Mouse (Mus musculus): ENCODE data around the gene Tmem175. TPM values are rescaled to one million over a fixed set of nuclear protein-coding genes. Genes with fewer than 3 reads are reported as not detected.

Tmem175 gene
- polyA plus RNA-seq, 1 experiment: 7.2 TPM

DNA sequence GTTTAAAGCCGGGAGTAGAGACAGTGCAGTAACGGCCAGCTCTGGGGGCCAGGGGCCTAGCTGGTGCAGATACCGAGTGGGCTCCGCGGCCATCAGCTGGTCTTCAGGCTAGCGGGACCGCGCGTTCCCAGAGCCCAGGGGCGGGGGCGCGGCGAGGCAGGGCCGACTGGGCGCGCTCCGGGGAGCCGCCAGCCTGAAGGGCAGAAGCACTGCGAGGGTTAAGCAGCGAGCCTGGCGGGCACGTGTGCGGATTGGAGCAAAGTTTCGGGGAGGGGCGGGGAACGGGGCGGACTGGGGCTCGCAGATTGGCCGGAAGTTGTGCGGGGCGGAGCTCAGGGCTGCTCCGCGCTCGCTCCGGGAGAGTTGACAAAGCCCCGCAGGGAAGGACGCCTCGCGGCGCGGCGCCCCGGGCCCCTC is 64.3 kb downstream of the Tmem175 start:
- H3K4me3 ChIP-seq (replicated peaks; ENCODE audit: control insufficient read depth, low read depth, low read length): peak overlapping the region; percentile 70
- H3K4me1 ChIP-seq (ENCODE audit: control insufficient read depth, insufficient read depth, low read length): peaks cover 3% of the 10 kb centered on the region; the same call in 1 of the 2 replicates

DNA sequence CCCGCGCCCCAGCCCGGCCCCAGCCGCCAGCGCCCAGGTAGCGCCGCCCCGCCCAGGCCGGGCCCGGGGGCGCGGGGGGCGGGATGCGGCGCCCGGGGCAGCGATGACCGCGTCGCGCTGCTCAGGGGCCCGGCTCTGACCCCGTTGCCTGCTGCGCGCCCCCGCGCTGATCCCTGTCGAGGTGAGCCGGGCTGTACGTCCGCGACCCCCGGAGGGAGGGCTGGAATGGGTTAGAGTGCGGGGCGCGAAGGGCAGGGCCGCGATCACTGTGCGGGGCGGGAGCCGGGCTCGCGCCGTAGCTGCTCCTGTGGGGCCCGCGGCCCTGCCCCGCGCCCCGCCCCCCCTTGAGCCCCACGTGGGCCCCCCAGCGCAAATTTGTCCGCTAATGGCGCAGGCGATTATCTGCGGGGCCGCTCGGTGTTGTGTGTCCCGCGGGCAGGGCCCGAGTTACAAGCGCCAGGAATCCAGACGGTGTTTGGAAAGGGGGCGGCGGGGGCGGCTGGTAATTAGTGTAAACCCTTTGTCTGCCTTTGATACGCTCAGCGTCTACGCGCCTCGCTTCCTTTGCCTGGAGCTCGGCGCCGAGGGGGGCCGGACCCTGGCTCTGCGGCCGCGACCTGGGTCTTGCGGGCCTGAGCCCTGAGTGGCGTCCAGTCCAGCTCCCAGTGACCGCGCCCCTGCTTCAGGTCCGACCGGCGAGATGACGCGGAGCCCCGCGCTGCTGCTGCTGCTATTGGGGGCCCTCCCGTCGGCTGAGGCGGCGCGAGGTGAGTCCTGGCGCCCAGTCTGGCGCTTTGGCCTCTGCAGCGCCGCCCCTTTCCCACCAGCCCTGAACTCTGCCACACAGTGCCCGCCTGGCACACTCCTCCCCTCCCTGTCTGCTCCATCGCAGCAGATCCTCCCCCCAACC is 65.0 kb downstream of the Tmem175 start:
- Histone ChIP-seq H3K4me1 (ENCODE audit: control insufficient read depth, insufficient read depth, low read length) (peaks cover 3% of the 10 kb centered on the region; the same call in 1 of the 2 replicates), H3K27ac (ENCODE audit: control insufficient read depth, insufficient read depth, low read depth, low read length, poor library complexity) (peak overlapping the region; percentile 71), H3K4me3 (replicated peaks; ENCODE audit: control insufficient read depth, low read depth, low read length) (peak overlapping the region; percentile 70)
- 1% methylated on average over 98 of the region's 99 CpGs for WGBS
- no peak for TF ChIP-seq CTCF (IDR thresholded peaks at IDR 0.05; ENCODE audit: control insufficient read depth, insufficient read depth, low read length)
- TF ChIP-seq POLR2A (IDR thresholded peaks at IDR 0.05; ENCODE audit: borderline replicate concordance, control insufficient read depth, low read depth, low read length): no peak

More for the DNA sequence above, 64.3 kb downstream of the Tmem175 start:
- TF ChIP-seq POLR2A (IDR thresholded peaks at IDR 0.05; ENCODE audit: borderline replicate concordance, control insufficient read depth, low read depth, low read length): peak; percentile 40; the same call in 1 of the 2 replicates
- no peak for TF ChIP-seq CTCF (IDR thresholded peaks at IDR 0.05; ENCODE audit: control insufficient read depth, insufficient read depth, low read length)
- WGBS: 1% methylated on average over 43 of the region's 43 CpGs
- no peak overlapping the region; the same call in 1 of the 2 replicates for H3K27ac ChIP-seq (ENCODE audit: control insufficient read depth, insufficient read depth, low read depth, low read length, poor library complexity)

DNA sequence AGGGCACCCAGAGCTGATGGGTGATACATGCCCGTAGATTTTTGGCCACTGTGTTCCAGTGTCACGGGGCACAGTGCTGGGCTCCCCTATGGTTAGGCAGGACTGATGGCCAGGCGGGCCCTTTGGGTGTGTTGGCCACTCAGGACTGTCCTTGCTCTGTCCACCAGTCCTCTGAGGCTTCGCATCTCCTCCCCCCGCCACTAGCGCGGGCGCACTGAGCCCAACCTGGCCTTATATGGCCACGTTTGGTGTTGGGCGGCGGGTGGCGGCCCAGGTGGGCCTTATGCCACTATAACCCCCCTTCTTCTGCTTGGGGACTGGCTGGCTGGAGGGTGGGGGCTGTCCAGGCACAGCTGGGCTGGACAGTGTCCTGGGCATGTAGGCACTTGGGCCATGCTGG is 66.3 kb downstream of the Tmem175 start:
- Histone ChIP-seq H3K4me3 (replicated peaks; ENCODE audit: control insufficient read depth, low read depth, low read length) (no peak overlapping the region), H3K4me1 (ENCODE audit: control insufficient read depth, insufficient read depth, low read length) (peaks cover 3% of the 10 kb centered on the region; the same call in 1 of the 2 replicates), H3K27ac (ENCODE audit: control insufficient read depth, insufficient read depth, low read depth, low read length, poor library complexity) (no peak overlapping the region)
- WGBS: 93% methylated on average over 12 of the region's 12 CpGs
- TF ChIP-seq POLR2A (IDR thresholded peaks at IDR 0.05; ENCODE audit: borderline replicate concordance, control insufficient read depth, low read depth, low read length) (no peak), CTCF (IDR thresholded peaks at IDR 0.05; ENCODE audit: control insufficient read depth, insufficient read depth, low read length) (no peak)

DNA sequence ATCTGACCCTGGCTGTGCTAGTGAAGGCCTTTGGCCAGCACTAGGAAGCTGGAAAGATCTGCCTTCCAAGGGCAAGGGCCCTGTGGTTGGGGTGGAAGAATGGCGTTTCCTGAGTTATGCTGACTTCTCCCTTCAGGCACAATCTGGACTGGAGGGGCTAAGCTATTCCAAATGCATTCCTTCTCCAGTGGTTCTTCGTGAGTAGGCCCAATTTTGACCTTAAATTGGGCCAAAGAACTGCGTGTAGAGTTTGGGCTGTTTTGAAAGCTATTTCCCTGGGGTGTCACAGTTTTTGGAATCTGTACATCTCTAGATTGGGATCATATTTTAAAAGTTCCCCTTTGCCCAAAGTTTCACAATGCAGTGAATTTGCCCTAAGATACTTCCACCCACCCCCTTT is 67.0 kb downstream of the Tmem175 start:
- H3K27ac ChIP-seq (ENCODE audit: control insufficient read depth, insufficient read depth, low read depth, low read length, poor library complexity): no peak overlapping the region
- H3K4me1 ChIP-seq (ENCODE audit: control insufficient read depth, insufficient read depth, low read length): peaks cover 3% of the 10 kb centered on the region; the same call in 1 of the 2 replicates
- 79% methylated on average over 3 of the region's 3 CpGs for WGBS
- TF ChIP-seq CTCF (IDR thresholded peaks at IDR 0.05; ENCODE audit: control insufficient read depth, insufficient read depth, low read length): no peak
- TF ChIP-seq POLR2A (IDR thresholded peaks at IDR 0.05; ENCODE audit: borderline replicate concordance, control insufficient read depth, low read depth, low read length): no peak
- no peak overlapping the region for H3K4me3 ChIP-seq (replicated peaks; ENCODE audit: control insufficient read depth, low read depth, low read length)

DNA sequence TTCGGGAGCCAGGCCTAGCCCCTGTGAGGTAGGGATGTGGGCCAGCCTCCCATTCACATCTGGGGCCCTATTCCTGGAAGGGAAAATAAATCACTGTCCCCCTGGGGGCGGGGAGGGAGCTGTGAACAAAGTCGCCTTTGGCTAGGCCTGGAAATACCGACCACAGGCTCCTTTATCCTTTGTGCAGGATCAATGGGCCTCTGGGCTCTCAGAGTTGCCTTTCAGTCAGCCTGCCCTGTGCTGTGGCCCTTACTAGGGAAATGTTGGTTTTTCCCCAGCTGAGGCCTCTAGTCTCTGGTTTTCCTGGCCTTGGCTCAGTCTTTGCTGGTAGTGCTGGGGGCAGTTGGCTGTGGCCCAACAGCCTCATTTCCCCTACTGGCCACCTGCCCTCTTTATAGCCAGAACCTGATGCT is 67.8 kb downstream of the Tmem175 start:
- H3K4me1 ChIP-seq (ENCODE audit: control insufficient read depth, insufficient read depth, low read length): peaks cover 3% of the 10 kb centered on the region; the same call in 1 of the 2 replicates
- WGBS: 75% methylated on average over 4 of the region's 4 CpGs
- H3K27ac ChIP-seq (ENCODE audit: control insufficient read depth, insufficient read depth, low read depth, low read length, poor library complexity): no peak overlapping the region

More for the DNA sequence above, 67.8 kb downstream of the Tmem175 start:
- TF ChIP-seq CTCF (IDR thresholded peaks at IDR 0.05; ENCODE audit: control insufficient read depth, insufficient read depth, low read length): no peak
- TF ChIP-seq POLR2A (IDR thresholded peaks at IDR 0.05; ENCODE audit: borderline replicate concordance, control insufficient read depth, low read depth, low read length): no peak
- no peak overlapping the region for H3K4me3 ChIP-seq (replicated peaks; ENCODE audit: control insufficient read depth, low read depth, low read length)

Other genes with a start within 250 kb of the Tmem175 start
- not detected in 2 replicates for gene Pde6b, start 241.4 kb upstream of the Tmem175 start, polyA plus RNA-seq (2011; ENCODE audit: insufficient read depth, insufficient read length, low replicate concordance, missing spikeins)
- gene Atp5k, start 195.3 kb upstream of the Tmem175 start, polyA plus RNA-seq (2011; ENCODE audit: insufficient read depth, insufficient read length, low replicate concordance, missing spikeins): 313 and 485 TPM in 2 replicates
- 5.3 and 11.2 TPM in 2 replicates for gene Mfsd7a, start 180.9 kb upstream of the Tmem175 start, polyA plus RNA-seq (2011; ENCODE audit: insufficient read depth, insufficient read length, low replicate concordance, missing spikeins)
- gene Pcgf3, start 168.5 kb upstream of the Tmem175 start, polyA plus RNA-seq (2011; ENCODE audit: insufficient read depth, insufficient read length, low replicate concordance, missing spikeins): 10.1 and 13.7 TPM in 2 replicates
- gene Cplx1, start 79.7 kb upstream of the Tmem175 start, polyA plus RNA-seq (2011; ENCODE audit: insufficient read depth, insufficient read length, low replicate concordance, missing spikeins): 3.7 TPM in 1 of 2 replicates, not detected in the other
- gene Gak, start within 50 bp of the Tmem175 start, polyA plus RNA-seq (2011; ENCODE audit: insufficient read depth, insufficient read length, low replicate concordance, missing spikeins): 36.4 and 52.3 TPM in 2 replicates
- 4.4 and 12.4 TPM in 2 replicates for gene Idua, start 30.6 kb downstream of the Tmem175 start, polyA plus RNA-seq (2011; ENCODE audit: insufficient read depth, insufficient read length, low replicate concordance, missing spikeins)
- gene Dgkq, start 39.9 kb downstream of the Tmem175 start, polyA plus RNA-seq (2011; ENCODE audit: insufficient read depth, insufficient read length, low replicate concordance, missing spikeins): 4.4 and 16.4 TPM in 2 replicates
- 1.8 and 2.2 TPM in 2 replicates for gene Slc26a1, start 45.8 kb downstream of the Tmem175 start, polyA plus RNA-seq (2011; ENCODE audit: insufficient read depth, insufficient read length, low replicate concordance, missing spikeins)
- 6.4 and 8.2 TPM in 2 replicates for gene Fgfrl1, start 62.6 kb downstream of the Tmem175 start, polyA plus RNA-seq (2011; ENCODE audit: insufficient read depth, insufficient read length, low replicate concordance, missing spikeins)
- 4.6 and 5.6 TPM in 2 replicates for gene Rnf212, start 145.2 kb downstream of the Tmem175 start, polyA plus RNA-seq (2011; ENCODE audit: insufficient read depth, insufficient read length, low replicate concordance, missing spikeins)
- gene Tmed11, start 165.6 kb downstream of the Tmem175 start, polyA plus RNA-seq (2011; ENCODE audit: insufficient read depth, insufficient read length, low replicate concordance, missing spikeins): not detected in 2 replicates
- gene Vmn2r8, start 179.1 kb downstream of the Tmem175 start, polyA plus RNA-seq (2011; ENCODE audit: insufficient read depth, insufficient read length, low replicate concordance, missing spikeins): 0.11 TPM in 1 of 2 replicates, not detected in the other
- gene Vmn2r9, start 222.8 kb downstream of the Tmem175 start, polyA plus RNA-seq (2011; ENCODE audit: insufficient read depth, insufficient read length, low replicate concordance, missing spikeins): not detected in 2 replicates

All from bone marrow, adult 2 months (tissue).